Mouse (Mus musculus): ENCODE data around the gene Ube2u. TPM values are rescaled to one million over a fixed set of nuclear protein-coding genes. Genes with fewer than 3 reads are reported as not detected.
A peak's percentile ranks its signal among the peaks of the same experiment; 100 is the strongest.

Gene Ube2u
- polyA plus RNA-seq, 1 experiment from 2014 or later = 0.10 TPM

GRCm38 (mm10) chr4:100547905-100548304 lies 69.3 kb downstream of the Ube2u start:
- no peak for ATAC-seq (ENCODE audit: insufficient number of reproducible peaks, low FRiP score)

GRCm38 (mm10) chr4:100553296-100553695 lies 74.6 kb downstream of the Ube2u start:
- H3K4me3 ChIP-seq = no peak overlapping the region
- H3K27me3 ChIP-seq (replicated peaks) = no peaks in the 10 kb centered on the region
- WGBS = 68% methylated on average over 2 of the region's 2 CpGs
- no peaks in the 10 kb centered on the region for H3K36me3 ChIP-seq
- no peak for ATAC-seq (ENCODE audit: insufficient number of reproducible peaks, low FRiP score)
- no peak overlapping the region for H3K27ac ChIP-seq (ENCODE audit: poor library complexity, severe bottlenecking)
- H3K9me3 ChIP-seq (replicated peaks) = no peaks in the 10 kb centered on the region
- H3K9ac ChIP-seq = no peak overlapping the region
- 0 out of 2 replicates have a peak, but pooled peaks cover under 1% of the 10 kb centered on the region for H3K4me1 ChIP-seq (replicated peaks)
- H3K4me2 ChIP-seq = no peak overlapping the region

More at GRCm38 (mm10) chr4:100547905-100548304, 69.3 kb downstream of the Ube2u start:
- no peaks in the 10 kb centered on the region for H3K36me3 ChIP-seq
- H3K27me3 ChIP-seq (replicated peaks) = no peaks in the 10 kb centered on the region
- WGBS = 37% methylated on average over 4 of the region's 4 CpGs
- no peak overlapping the region for H3K9ac ChIP-seq
- H3K4me3 ChIP-seq = no peak overlapping the region
- no peak overlapping the region for H3K27ac ChIP-seq (ENCODE audit: poor library complexity, severe bottlenecking)
- no peak overlapping the region for H3K4me2 ChIP-seq
- H3K9me3 ChIP-seq (replicated peaks) = no peaks in the 10 kb centered on the region
- peaks cover 8% of the 10 kb centered on the region; the same call in 1 of the 2 replicates for H3K4me1 ChIP-seq (replicated peaks)

- H3K9me3 ChIP-seq (replicated peaks) = no peaks in the 10 kb centered on the region
- H3K27ac ChIP-seq (ENCODE audit: poor library complexity, severe bottlenecking) = no peak overlapping the region
- WGBS = 6% methylated on average over 21 of the region's 21 CpGs
- peaks cover 11% of the 10 kb centered on the region; the same call in 1 of the 2 replicates for H3K27me3 ChIP-seq (replicated peaks)
- peak overlapping the region; percentile 87 for H3K4me2 ChIP-seq
- no peaks in the 10 kb centered on the region for H3K36me3 ChIP-seq
- H3K4me3 ChIP-seq = peak overlapping the region; percentile 43
- H3K9ac ChIP-seq = peak overlapping the region; percentile 50
- peaks cover 7% of the 10 kb centered on the region; the same call in 1 of the 2 replicates for H3K4me1 ChIP-seq (replicated peaks)
- peak; percentile 71 for ATAC-seq (ENCODE audit: insufficient number of reproducible peaks, low FRiP score)
These were observed 109.9 kb downstream of the Ube2u start for GRCm38 (mm10) chr4:100588236-100589206.

- Histone ChIP-seq H3K9me3 (replicated peaks) (no peaks in the 10 kb centered on the region; the same call in 1 of the 2 replicates), H3K27ac (ENCODE audit: poor library complexity, severe bottlenecking) (no peak overlapping the region), H3K27me3 (replicated peaks) (peaks cover 12% of the 10 kb centered on the region; the same call in 1 of the 2 replicates), H3K4me3 (no peak overlapping the region), H3K9ac (no peak overlapping the region), H3K36me3 (no peaks in the 10 kb centered on the region), H3K4me1 (replicated peaks) (no peaks in the 10 kb centered on the region), H3K4me2 (no peak overlapping the region)
- WGBS = 86% methylated on average over 4 of the region's 4 CpGs
- ATAC-seq (ENCODE audit: insufficient number of reproducible peaks, low FRiP score) = no peak
These were observed 117.1 kb downstream of the Ube2u start for GRCm38 (mm10) chr4:100595771-100596170.

- no peak overlapping the region for H3K4me3 ChIP-seq
- no peaks in the 10 kb centered on the region; the same call in 1 of the 2 replicates for H3K9me3 ChIP-seq (replicated peaks)
- H3K27ac ChIP-seq (ENCODE audit: poor library complexity, severe bottlenecking) = no peak overlapping the region
- no peaks in the 10 kb centered on the region for H3K36me3 ChIP-seq
- H3K9ac ChIP-seq = no peak overlapping the region
- 76% methylated on average over 5 of the region's 5 CpGs for WGBS
- ATAC-seq (ENCODE audit: insufficient number of reproducible peaks, low FRiP score) = no peak
- no peak overlapping the region for H3K4me2 ChIP-seq
- H3K4me1 ChIP-seq (replicated peaks) = no peaks in the 10 kb centered on the region
- H3K27me3 ChIP-seq (replicated peaks) = 0 out of 2 replicates have a peak, but pooled peaks cover 7% of the 10 kb centered on the region
These were observed 118.0 kb downstream of the Ube2u start for GRCm38 (mm10) chr4:100596630-100597029.

GRCm38 (mm10) chr4:100597049-100597448 lies 118.4 kb downstream of the Ube2u start:
- no peaks in the 10 kb centered on the region for H3K36me3 ChIP-seq
- H3K27ac ChIP-seq (ENCODE audit: poor library complexity, severe bottlenecking) = no peak overlapping the region
- no peak overlapping the region for H3K4me3 ChIP-seq
- ATAC-seq (ENCODE audit: insufficient number of reproducible peaks, low FRiP score) = no peak
- no peaks in the 10 kb centered on the region for H3K4me1 ChIP-seq (replicated peaks)
- WGBS = 90% methylated on average over 4 of the region's 4 CpGs
- H3K4me2 ChIP-seq = no peak overlapping the region
- H3K27me3 ChIP-seq (replicated peaks) = 0 out of 2 replicates have a peak, but pooled peaks cover 7% of the 10 kb centered on the region
- H3K9ac ChIP-seq = no peak overlapping the region
- no peaks in the 10 kb centered on the region; the same call in 1 of the 2 replicates for H3K9me3 ChIP-seq (replicated peaks)
